Comparison of ENCODE assay signal across 9 mouse cellular contexts in genomic region chr2:156401331-156401730, GRCm38 (mm10). TPM values are rescaled to one million over a fixed set of nuclear protein-coding genes. Genes with fewer than 3 reads are reported as not detected.
DNase-seq lines count a peak whose midpoint lies in the region; TF ChIP-seq lines count a peak whose summit lies in the region.
"Had no signal": no experiment of that assay in that cellular context is flagged by ENCODE, and none has a peak within 500 bp of the region (broad histone marks: within the 10 kb centered on the region; RNA-seq: fewer than 3 reads in every experiment).

No protein-coding gene starts in this region.

- no peaks in the 10 kb centered on the region for H3K9me3 ChIP-seq in hindbrain, embryonic 10.5 days

- H3K36me3 ChIP-seq in hindbrain, embryonic 10.5 days = no peaks in the 10 kb centered on the region

- peak; percentile 36 to 64 for DNase-seq in cerebellum, postnatal 14 days
- no peak for DNase-seq in cerebellum, adult 2 months
- DNase-seq in c-Kit-positive CD71-negative TER-119-negative erythroid progenitor cells, embryonic 14.5 days (ENCODE audit: low read depth) = peak; percentile 42
- peak; percentile 84 for DNase-seq in hindbrain, embryonic 10.5 days (ENCODE audit: low spot score)
- peak; percentile 45 to 56 for DNase-seq in layer of hippocampus, postnatal 14 days (ENCODE audit: low spot score in 2 of 2)
- peak; percentile 51 to 67 for DNase-seq in lung, postnatal 4 days
- peak; percentile 57 for DNase-seq in right cerebral cortex, postnatal 25 days
- no peak for DNase-seq in gastrocnemius, adult 8-10 months (ENCODE audit: low spot score in 2 of 2)

- no peak overlapping the region for H3K27ac ChIP-seq in cerebellum, adult 2 months (ENCODE audit: insufficient read depth, low read length)
- peak overlapping the region; percentile 85 for H3K27ac ChIP-seq in hindbrain, embryonic 10.5 days

- H3K27me3 ChIP-seq in cerebellum, adult 2 months (ENCODE audit: control insufficient read depth, insufficient read depth, low read length) = no peaks in the 10 kb centered on the region
- H3K27me3 ChIP-seq in hindbrain, embryonic 10.5 days (ENCODE audit: insufficient read depth, poor library complexity, severe bottlenecking) = no peaks in the 10 kb centered on the region
- H3K27me3 ChIP-seq: Patski had no signal

- TF ChIP-seq POLR2A in cerebellum, adult 2 months (IDR thresholded peaks at IDR 0.05; ENCODE audit: borderline replicate concordance, insufficient read depth, low read length) = no peak

- no peaks in the 10 kb centered on the region for H3K4me1 ChIP-seq in cerebellum, adult 2 months (ENCODE audit: control insufficient read depth, insufficient read depth, low read length)
- peaks cover 14% of the 10 kb centered on the region for H3K4me1 ChIP-seq in hindbrain, embryonic 10.5 days (replicated peaks)

- 11% methylated on average over 9 of the region's 9 CpGs for WGBS in cerebellum, adult 2 months
- 4% methylated on average over 9 of the region's 9 CpGs for WGBS in hindbrain, embryonic 10.5 days

- H3K4me3 ChIP-seq in cerebellum, adult 2 months (replicated peaks; ENCODE audit: insufficient read depth, low read depth, low read length) = no peak overlapping the region
- peak overlapping the region; percentile 34 for H3K4me3 ChIP-seq in hindbrain, embryonic 10.5 days

- TF ChIP-seq CTCF in cerebellum, adult 2 months (IDR thresholded peaks at IDR 0.05; ENCODE audit: borderline replicate concordance, insufficient read depth, low read depth, low read length) = no peak

RNA-seq across cellular contexts. Expression of gene Epb41l1, which starts 19.4 kb away (rescaled TPM):
- polyA plus RNA-seq in cerebellum, adult 2 months (2012; rRNA removed) = 219 and 223 TPM in 2 replicates
- polyA plus RNA-seq in hindbrain, embryonic 10.5 days (2016; fragmentation: Nextera tagmentation; extraction: Ambion mirVana) = 1.0 and 2.1 TPM in 2 replicates
- total RNA-seq in layer of hippocampus, postnatal 14 days (2021) = 100 to 1,000 TPM; 299 to 316 TPM
- 1 to 10 TPM; 3.0 to 6.0 (median 3.5) TPM for total RNA-seq in gastrocnemius, adult 8-10 months (2022)

Comparison
In these comparisons a context has a peak if more than half of its experiments do, and no peak if none do; other contexts are left out.
1. DNase-seq: peak in cerebellum, postnatal 14 days (2 of 2), c-Kit-positive CD71-negative TER-119-negative erythroid progenitor cells, embryonic 14.5 days (single experiment), hindbrain, embryonic 10.5 days (single experiment), layer of hippocampus, postnatal 14 days (2 of 2), lung, postnatal 4 days (2 of 2) and right cerebral cortex, postnatal 25 days (single experiment); none in cerebellum, adult 2 months (0 of 2) and gastrocnemius, adult 8-10 months (0 of 2).
2. RNA of gene Epb41l1, which starts 19.4 kb away (total RNA-seq): 299 to 316 TPM in layer of hippocampus, postnatal 14 days; 3.0 to 6.0 TPM in gastrocnemius, adult 8-10 months; every median in the first group is over 10 times any median in the second.